Mouse (Mus musculus): ENCODE results near the gene Fam151a. TPM values are rescaled to one million over a fixed set of nuclear protein-coding genes. Genes with fewer than 3 reads are reported as not detected.

The Fam151a gene
- polyA plus RNA-seq, 2 experiments = 0.43 to 1.1 TPM

- Histone ChIP-seq H3K36me3 (ENCODE audit: control insufficient read depth, insufficient read depth, low read length) (no peaks in the 10 kb centered on the region), H3K27ac (replicated peaks; ENCODE audit: low read depth, low read length) (no peak overlapping the region), H3K4me2 (replicated peaks; ENCODE audit: low read depth, low read length, severe bottlenecking) (no peak overlapping the region), H3K27me3 (ENCODE audit: control insufficient read depth, insufficient read depth, low read length) (no peaks in the 10 kb centered on the region), H3K4me1 (ENCODE audit: control insufficient read depth, insufficient read depth, low read length) (no peaks in the 10 kb centered on the region), H3K9ac (ENCODE audit: low read depth, low read length, severe bottlenecking) (no peak overlapping the region), H3K9me3 (ENCODE audit: control insufficient read depth, low read length) (no peaks in the 10 kb centered on the region), H3K4me3 (replicated peaks; ENCODE audit: low read length) (no peak overlapping the region)
- WGBS = 71% methylated on average over 1 of the region's 1 CpGs
- DNase-seq (ENCODE audit: low spot score) (no peak), ATAC-seq (ENCODE audit: low FRiP score, low read depth) (no peak; the same call in 1 of the 2 replicates)
- no peak for TF ChIP-seq POLR2A (IDR thresholded peaks at IDR 0.05; ENCODE audit: borderline replicate concordance, extremely low read depth, insufficient read depth, insufficient read length)
Measured at GRCm38 (mm10) chr4:106747001-106747580, 13.4 kb downstream of the Fam151a start.

- H3K4me1 ChIP-seq (ENCODE audit: control insufficient read depth, insufficient read depth, low read length) = no peaks in the 10 kb centered on the region
Measured at GRCm38 (mm10) chr4:106749699-106750098, 16.0 kb downstream of the Fam151a start.

GRCm38 (mm10) chr4:106751726-106752125 lies 18.0 kb downstream of the Fam151a start:
- Histone ChIP-seq H3K4me3 (replicated peaks; ENCODE audit: low read length) (no peak overlapping the region), H3K4me2 (replicated peaks; ENCODE audit: low read depth, low read length, severe bottlenecking) (no peak overlapping the region), H3K36me3 (ENCODE audit: control insufficient read depth, insufficient read depth, low read length) (no peaks in the 10 kb centered on the region), H3K9ac (ENCODE audit: low read depth, low read length, severe bottlenecking) (no peak overlapping the region), H3K27me3 (ENCODE audit: control insufficient read depth, insufficient read depth, low read length) (no peaks in the 10 kb centered on the region), H3K4me1 (ENCODE audit: control insufficient read depth, insufficient read depth, low read length) (no peaks in the 10 kb centered on the region), H3K27ac (replicated peaks; ENCODE audit: low read depth, low read length) (no peak overlapping the region), H3K9me3 (ENCODE audit: control insufficient read depth, low read length) (no peaks in the 10 kb centered on the region)
- 91% methylated on average over 6 of the region's 6 CpGs for WGBS
- DNase-seq (ENCODE audit: low spot score) (no peak), ATAC-seq (ENCODE audit: low FRiP score, low read depth) (no peak)
- TF ChIP-seq POLR2A (IDR thresholded peaks at IDR 0.05; ENCODE audit: borderline replicate concordance, extremely low read depth, insufficient read depth, insufficient read length) = no peak

More at GRCm38 (mm10) chr4:106749699-106750098, 16.0 kb downstream of the Fam151a start:
- Histone ChIP-seq H3K36me3 (ENCODE audit: control insufficient read depth, insufficient read depth, low read length) (no peaks in the 10 kb centered on the region), H3K4me2 (replicated peaks; ENCODE audit: low read depth, low read length, severe bottlenecking) (peak overlapping the region; percentile 20), H3K9ac (ENCODE audit: low read depth, low read length, severe bottlenecking) (peak overlapping the region; percentile 12; the same call in 1 of the 2 replicates), H3K27ac (replicated peaks; ENCODE audit: low read depth, low read length) (0 out of 2 replicates have a peak overlapping the region, but pooled peaks have one; percentile 5), H3K4me3 (replicated peaks; ENCODE audit: low read length) (no peak overlapping the region; the same call in 1 of the 2 replicates), H3K27me3 (ENCODE audit: control insufficient read depth, insufficient read depth, low read length) (no peaks in the 10 kb centered on the region), H3K9me3 (ENCODE audit: control insufficient read depth, low read length) (no peaks in the 10 kb centered on the region)
- WGBS = under 1% methylated on average over 7 of the region's 7 CpGs
- DNase-seq (ENCODE audit: low spot score) (peak; percentile 69), ATAC-seq (ENCODE audit: low FRiP score, low read depth) (peak; percentile 76)
- no peak for TF ChIP-seq POLR2A (IDR thresholded peaks at IDR 0.05; ENCODE audit: borderline replicate concordance, extremely low read depth, insufficient read depth, insufficient read length)

- WGBS = 82% methylated on average over 7 of the region's 7 CpGs
- H3K4me2 ChIP-seq (replicated peaks; ENCODE audit: low read depth, low read length, severe bottlenecking) = no peak overlapping the region
- H3K9me3 ChIP-seq (ENCODE audit: control insufficient read depth, low read length) = no peaks in the 10 kb centered on the region
- H3K9ac ChIP-seq (ENCODE audit: low read depth, low read length, severe bottlenecking) = no peak overlapping the region
- no peaks in the 10 kb centered on the region for H3K27me3 ChIP-seq (ENCODE audit: control insufficient read depth, insufficient read depth, low read length)
- H3K4me3 ChIP-seq (replicated peaks; ENCODE audit: low read length) = no peak overlapping the region
- ATAC-seq (ENCODE audit: low FRiP score, low read depth) = no peak
- TF ChIP-seq POLR2A (IDR thresholded peaks at IDR 0.05; ENCODE audit: borderline replicate concordance, extremely low read depth, insufficient read depth, insufficient read length) = no peak
- H3K27ac ChIP-seq (replicated peaks; ENCODE audit: low read depth, low read length) = no peak overlapping the region
- no peaks in the 10 kb centered on the region; the same call in 1 of the 2 replicates for H3K36me3 ChIP-seq (ENCODE audit: control insufficient read depth, insufficient read depth, low read length)
- no peaks in the 10 kb centered on the region for H3K4me1 ChIP-seq (ENCODE audit: control insufficient read depth, insufficient read depth, low read length)
- DNase-seq (ENCODE audit: low spot score) = no peak
Measured at GRCm38 (mm10) chr4:106764166-106764565, 30.5 kb downstream of the Fam151a start.

GRCm38 (mm10) chr4:106769306-106769705 lies 35.6 kb downstream of the Fam151a start:
- Histone ChIP-seq H3K4me2 (replicated peaks; ENCODE audit: low read depth, low read length, severe bottlenecking) (no peak overlapping the region), H3K4me1 (ENCODE audit: control insufficient read depth, insufficient read depth, low read length) (no peaks in the 10 kb centered on the region), H3K9me3 (ENCODE audit: control insufficient read depth, low read length) (no peaks in the 10 kb centered on the region), H3K4me3 (replicated peaks; ENCODE audit: low read length) (no peak overlapping the region), H3K9ac (ENCODE audit: low read depth, low read length, severe bottlenecking) (no peak overlapping the region), H3K27ac (replicated peaks; ENCODE audit: low read depth, low read length) (no peak overlapping the region), H3K36me3 (ENCODE audit: control insufficient read depth, insufficient read depth, low read length) (no peaks in the 10 kb centered on the region), H3K27me3 (ENCODE audit: control insufficient read depth, insufficient read depth, low read length) (no peaks in the 10 kb centered on the region)
- no peak for ATAC-seq (ENCODE audit: low FRiP score, low read depth)
- TF ChIP-seq POLR2A (IDR thresholded peaks at IDR 0.05; ENCODE audit: borderline replicate concordance, extremely low read depth, insufficient read depth, insufficient read length) = no peak
- no peak for DNase-seq (ENCODE audit: low spot score)
- 36% methylated on average over 2 of the region's 2 CpGs for WGBS
